Mouse (Mus musculus): ENCODE data around the gene Tmod2.

- no peak for TF ChIP-seq CTCF (IDR thresholded peaks at IDR 0.05; ENCODE audit: low read depth, low read length)
- no peak for TF ChIP-seq POLR2A (IDR thresholded peaks at IDR 0.05; ENCODE audit: borderline replicate concordance, low read depth, low read length)
These were observed 83.0 kb downstream of the Tmod2 start for GRCm38 (mm10) chr9:75528096-75528495.

Data from bone marrow macrophage, adult 2 months (primary cell).